Comparison of ENCODE assay signal across 8 mouse cellular contexts in genomic region chr2:128818956-128819643, GRCm38 (mm10). TPM values are rescaled to one million over a fixed set of nuclear protein-coding genes. Genes with fewer than 3 reads are reported as not detected.
DNase-seq lines count a peak whose midpoint lies in the region; ATAC-seq lines count a peak whose summit lies in the region.

No protein-coding gene starts in this region.

- H3K27ac ChIP-seq in kidney, embryonic 14.5 days (ENCODE audit: low read depth, low read length), result peak overlapping the region; percentile 89; the same call in 1 of the 2 replicates

- H3K27me3 ChIP-seq in kidney, embryonic 14.5 days (ENCODE audit: control insufficient read depth, insufficient read depth, low read length), result no peaks in the 10 kb centered on the region

- peak overlapping the region; percentile 57 for H3K4me3 ChIP-seq in kidney, embryonic 14.5 days (ENCODE audit: low read length)

- peak overlapping the region; percentile 74 for H3K9ac ChIP-seq in kidney, embryonic 14.5 days (ENCODE audit: low read depth, low read length)

- peak overlapping the region; percentile 58 for H3K4me2 ChIP-seq in kidney, embryonic 14.5 days (replicated peaks; ENCODE audit: low read depth, low read length)

- H3K4me1 ChIP-seq in kidney, embryonic 14.5 days (ENCODE audit: control insufficient read depth, insufficient read depth, low read length), result peaks cover 10% of the 10 kb centered on the region; the same call in 1 of the 2 replicates

- DNase-seq in layer of hippocampus, adult 9-11 months, result peak; percentile 30
- DNase-seq in layer of hippocampus, postnatal 10 days (ENCODE audit: low spot score in 2 of 2), result no peak
- DNase-seq in adrenal gland, postnatal 36 days, result peak; percentile 22 to 40
- peak; percentile 41 for DNase-seq in heart, adult 8-10 months (ENCODE audit: low spot score)
- peak; percentile 58 for DNase-seq in lung, postnatal 25 days (ENCODE audit: low spot score)
- DNase-seq in thymus, postnatal 14 days, result peak; percentile 9
- no peak for DNase-seq in ovary, postnatal 36 days (ENCODE audit: low spot score)

- peaks cover 4% of the 10 kb centered on the region for H3K36me3 ChIP-seq in kidney, embryonic 14.5 days (ENCODE audit: control insufficient read depth, insufficient read depth, low read length)

- ATAC-seq in kidney, embryonic 14.5 days (ENCODE audit: low FRiP score, low TSS enrichment), result no peak

- 10% methylated on average over 14 of the region's 14 CpGs for WGBS in kidney, embryonic 14.5 days

- no peaks in the 10 kb centered on the region for H3K9me3 ChIP-seq in kidney, embryonic 14.5 days (ENCODE audit: control insufficient read depth, low read length)

RNA-seq across cellular contexts. Expression of gene Tmem87b, which starts 1.2 kb away (rescaled TPM):
- total RNA-seq in layer of hippocampus, postnatal 10 days (2021), result 10 to 100 TPM; 36.4 to 40.4 TPM
- 10 to 100 TPM; 35.2 to 52.4 TPM for total RNA-seq in adrenal gland, postnatal 36 days (2021)
- 10 to 100 TPM; 18.0 to 20.6 (median 19.3) TPM for total RNA-seq in heart, adult 8-10 months (2022)
- 14.8 and 31.8 TPM in 2 replicates for polyA plus RNA-seq in kidney, embryonic 14.5 days (2014; fragmentation: Nextera tagmentation; extraction: Ambion mirVana)

RNA-seq across cellular contexts. Expression of gene Fbln7, which starts 43.7 kb away (rescaled TPM):
- 1 to 10 TPM; 2.3 TPM for total RNA-seq in layer of hippocampus, postnatal 10 days (2021)
- 1 to 10 TPM; 4.6 to 4.9 TPM for total RNA-seq in adrenal gland, postnatal 36 days (2021)
- 1 to 10 TPM in 1 of 4 experiments, under 1 TPM in 3; 0.26 to 1.2 (median 0.81) TPM for total RNA-seq in heart, adult 8-10 months (2022)
- 3.3 and 4.7 TPM in 2 replicates for polyA plus RNA-seq in kidney, embryonic 14.5 days (2014; fragmentation: Nextera tagmentation; extraction: Ambion mirVana)

Comparison
In these comparisons a context has a peak if more than half of its experiments do, and no peak if none do; other contexts are left out.
1. DNase-seq: peak in layer of hippocampus, adult 9-11 months (single experiment), adrenal gland, postnatal 36 days (2 of 2), heart, adult 8-10 months (single experiment), lung, postnatal 25 days (single experiment) and thymus, postnatal 14 days (single experiment); none in layer of hippocampus, postnatal 10 days (0 of 2) and ovary, postnatal 36 days (single experiment).